ENCODE assay signal across 17 mouse cellular contexts in the genomic region with DNA sequence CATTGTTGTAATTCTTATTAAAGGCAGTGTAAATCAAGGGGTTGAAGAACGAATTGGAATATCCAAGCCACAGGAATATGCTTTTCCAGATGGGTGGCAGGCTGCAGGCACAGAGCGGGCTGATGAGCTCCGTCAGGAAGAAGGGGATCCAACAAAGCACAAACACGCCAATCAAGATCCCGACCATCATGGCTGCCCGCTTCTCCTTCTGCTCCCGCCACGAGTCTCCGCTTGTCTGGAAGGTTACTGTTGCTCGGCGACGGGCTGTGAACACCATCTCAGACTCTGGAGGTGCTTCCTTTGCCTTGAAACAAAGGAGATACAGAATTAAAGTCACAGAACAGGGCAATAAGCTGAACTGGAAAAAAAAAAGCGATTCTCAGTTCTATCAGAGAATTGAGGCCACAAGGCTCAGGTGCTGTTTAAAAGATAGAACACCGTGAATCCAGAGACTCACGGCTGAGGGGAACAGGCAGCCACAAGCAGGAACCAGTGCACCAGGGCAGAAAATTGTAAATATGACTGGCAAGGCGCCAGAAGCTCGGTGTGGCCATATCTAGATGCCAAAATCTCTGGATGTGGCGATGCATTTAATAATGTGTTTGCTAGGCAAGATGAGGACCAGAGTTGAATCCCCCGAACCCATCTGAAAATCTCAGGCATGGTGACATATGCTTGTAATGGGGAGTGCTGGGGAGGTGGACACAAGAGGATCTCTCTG. TPM values are rescaled to one million over a fixed set of nuclear protein-coding genes. Genes with fewer than 3 reads are reported as not detected.
DNase-seq lines count a peak whose midpoint lies in the region; ATAC-seq and TF ChIP-seq lines count a peak whose summit lies in the region.
"Had no signal": no experiment of that assay in that cellular context is flagged by ENCODE, and none has a peak within 500 bp of the region (broad histone marks: within the 10 kb centered on the region; RNA-seq: fewer than 3 reads in every experiment).

No protein-coding gene starts in this region.

- no peak for DNase-seq in cerebellum, adult 9-10 months
- peak; percentile 73 for DNase-seq in left cerebral cortex, postnatal 4 days
- no peak for DNase-seq in left cerebral cortex, adult 18-20 months (ENCODE audit: low spot score in 2 of 2)
- DNase-seq in cerebellum, adult 9-11 months, result peak; percentile 16
- DNase-seq in layer of hippocampus, postnatal 14 days (ENCODE audit: low spot score in 2 of 2), result peak; percentile 31 to 40
- DNase-seq in heart, adult 2 months, result no peak
- no peak for DNase-seq in ovary, postnatal 36 days (ENCODE audit: low spot score)
- DNase-seq: adrenal gland, postnatal 14 days; kidney, adult 9 months had no signal

- TF ChIP-seq EP300 in heart, adult 2 months (IDR thresholded peaks at IDR 0.05; ENCODE audit: insufficient read depth, low read depth, low read length), result no peak

- no peaks in the 10 kb centered on the region for H3K36me3 ChIP-seq in heart, adult 2 months (ENCODE audit: control insufficient read depth, insufficient read depth, low read length)
- H3K36me3 ChIP-seq: embryonic facial prominence, embryonic 12.5 days; hindbrain, embryonic 12.5 days; limb, embryonic 12.5 days; liver, embryonic 15.5 days had no signal

- no peak for TF ChIP-seq CTCF in heart, adult 2 months (IDR thresholded peaks at IDR 0.05)

- TF ChIP-seq POLR2A in heart, adult 2 months (IDR thresholded peaks at IDR 0.05; ENCODE audit: insufficient read depth, low read depth, low read length), result no peak

- no peaks in the 10 kb centered on the region for H3K79me2 ChIP-seq in heart, adult 2 months (replicated peaks; ENCODE audit: control insufficient read depth, insufficient read depth, low read length)

- no peaks in the 10 kb centered on the region for H3K4me1 ChIP-seq in heart, adult 2 months (ENCODE audit: control insufficient read depth, insufficient read depth, low read length)
- H3K4me1 ChIP-seq: embryonic facial prominence, embryonic 12.5 days; hindbrain, embryonic 12.5 days; limb, embryonic 12.5 days; liver, embryonic 15.5 days had no signal

- peak; percentile 60 for ATAC-seq in cerebellum, adult (ENCODE audit: insufficient number of reproducible peaks, low FRiP score, low TSS enrichment)

- H3K4me3 ChIP-seq in heart, adult 2 months, result no peak overlapping the region
- H3K4me3 ChIP-seq: embryonic facial prominence, embryonic 12.5 days; hindbrain, embryonic 12.5 days; limb, embryonic 12.5 days; liver, embryonic 15.5 days had no signal

- WGBS in heart, adult 2 months, result 80% methylated on average over 19 of the region's 19 CpGs

- intact Hi-C loops in left cerebral cortex, postnatal 4 days (cut with DNase I), result no loop called here
- intact Hi-C loops in heart, adult 2 months (cut with DNase I), result no loop called here

- H3K27me3 ChIP-seq in heart, adult 2 months (ENCODE audit: control insufficient read depth, insufficient read depth, low read length), result no peaks in the 10 kb centered on the region
- H3K27me3 ChIP-seq: CH12.LX; embryonic facial prominence, embryonic 12.5 days; hindbrain, embryonic 12.5 days; limb, embryonic 12.5 days; liver, embryonic 15.5 days had no signal

- H3K27ac ChIP-seq in heart, adult 2 months, result no peak overlapping the region
- H3K27ac ChIP-seq: embryonic facial prominence, embryonic 12.5 days; hindbrain, embryonic 12.5 days; limb, embryonic 12.5 days; liver, embryonic 15.5 days had no signal

- H3K9ac ChIP-seq in heart, adult 2 months (ENCODE audit: low read depth, low read length), result no peak overlapping the region
- H3K9ac ChIP-seq: embryonic facial prominence, embryonic 12.5 days; hindbrain, embryonic 12.5 days; limb, embryonic 12.5 days; liver, embryonic 15.5 days had no signal

RNA-seq across cellular contexts. Expression of a gene that starts 17.7 kb away (rescaled TPM):
- 1 to 10 TPM; 1.7 to 2.7 TPM for total RNA-seq in left cerebral cortex, postnatal 4 days (2021)
- total RNA-seq in left cerebral cortex, adult 18-20 months (2021), result 1 to 10 TPM; 1.6 to 3.3 TPM
- total RNA-seq in layer of hippocampus, postnatal 14 days (2021), result 10 to 100 TPM in 1 of 2 experiments, 1 to 10 TPM in 1; 9.4 to 10.8 TPM
- total RNA-seq in heart, adult 2 months (2021), result not detected
- polyA plus RNA-seq in heart, adult 2 months (2012; rRNA removed), result not detected in 2 replicates
- total RNA-seq: adrenal gland, postnatal 14 days; CH12.LX; gastrocnemius, postnatal 4 days had no signal
- polyA plus RNA-seq: heart, embryonic 14.5 days; hindbrain, embryonic 12.5 days; liver, embryonic 15.5 days had no signal

RNA-seq across cellular contexts. Expression of a gene that starts 57.2 kb away (rescaled TPM):
- total RNA-seq in left cerebral cortex, postnatal 4 days (2021), result 10 to 100 TPM; 27.6 to 29.0 TPM
- 10 to 100 TPM; 27.2 to 30.1 TPM for total RNA-seq in left cerebral cortex, adult 18-20 months (2021)
- total RNA-seq in layer of hippocampus, postnatal 14 days (2021), result 10 to 100 TPM; 21.5 to 24.8 TPM
- 10 to 100 TPM; 18.1 to 19.1 TPM for total RNA-seq in heart, adult 2 months (2021)
- 21.3 and 21.4 TPM in 2 replicates for polyA plus RNA-seq in heart, adult 2 months (2012; rRNA removed)

Comparison
In these comparisons a context has a peak if more than half of its experiments do, and no peak if none do; other contexts are left out.
1. DNase-seq: peak in left cerebral cortex, postnatal 4 days (single experiment), cerebellum, adult 9-11 months (single experiment) and layer of hippocampus, postnatal 14 days (2 of 2); none in cerebellum, adult 9-10 months (single experiment), left cerebral cortex, adult 18-20 months (0 of 2), heart, adult 2 months (0 of 2) and ovary, postnatal 36 days (single experiment).